Mouse (Mus musculus) cerebellum, adult 2 months (tissue): ENCODE measurements around the gene Rplp2.

Source experiments
- CTCF ChIP-seq: fragments of 200-500 bp; IDR thresholded peaks from 2 replicates; pipeline ENCODE4 v1.5.1; 2011; ENCODE audit warnings: low read depth, mild to moderate bottlenecking, control low read depth, low read length, moderate library complexity, borderline replicate concordance; ENCODE audit not compliant: insufficient read depth
- POLR2A ChIP-seq: fragments of 200-500 bp; IDR thresholded peaks from 2 replicates; pipeline ENCODE4 v1.6.1; 2011; ENCODE audit warnings: low read length, control low read depth, borderline replicate concordance; ENCODE audit not compliant: insufficient read depth

DNA sequence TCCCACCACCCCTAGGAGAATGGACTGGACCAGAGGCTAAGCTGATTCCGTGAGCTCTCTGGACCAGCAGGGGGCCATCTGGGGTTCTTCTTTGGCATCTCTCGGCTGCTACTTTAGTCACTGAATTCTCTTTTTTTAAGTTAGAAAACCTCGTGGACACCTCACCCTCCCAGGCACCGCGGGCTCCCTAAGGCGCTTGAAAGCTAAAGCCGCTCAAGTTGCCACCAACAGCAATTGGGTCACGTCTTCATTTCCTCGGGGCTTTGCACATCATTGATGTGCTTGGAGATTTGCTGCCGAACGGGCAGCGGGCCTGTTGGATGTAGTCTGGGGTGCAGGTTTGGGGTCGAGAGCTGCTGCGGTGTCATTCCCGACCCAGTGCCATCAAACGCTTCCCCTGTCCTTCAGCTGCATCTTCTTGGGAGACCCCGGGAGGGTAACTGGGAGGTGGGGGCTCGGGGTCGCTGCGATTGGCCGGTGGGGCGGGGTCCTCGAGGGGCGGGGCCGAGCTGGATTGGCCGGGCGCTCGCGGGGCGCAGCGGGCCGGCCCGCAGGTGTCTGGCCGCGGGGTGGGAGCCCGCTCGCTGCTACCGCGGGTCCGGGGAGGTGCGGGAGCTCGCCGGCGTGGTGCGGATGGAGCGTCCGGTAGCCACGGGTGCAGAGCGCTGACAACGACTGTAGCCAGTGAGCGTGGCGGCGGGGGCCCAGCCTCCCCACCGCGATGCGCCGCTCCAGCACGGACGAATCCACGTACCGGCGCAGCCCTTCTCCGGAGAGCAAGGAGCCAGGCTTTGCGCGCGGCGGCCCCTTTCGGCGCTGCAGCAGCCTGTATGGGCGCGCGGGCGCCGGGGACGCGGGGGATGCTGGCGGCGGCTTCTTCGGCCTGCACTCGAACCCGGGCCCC, 34.6 kb downstream of the Rplp2 start:
- TF ChIP-seq CTCF, result no peak
- TF ChIP-seq POLR2A, result peak; percentile 52; the same call in 1 of the 2 replicates
